Mouse (Mus musculus): ENCODE data around the gene Glyatl3.

DNA sequence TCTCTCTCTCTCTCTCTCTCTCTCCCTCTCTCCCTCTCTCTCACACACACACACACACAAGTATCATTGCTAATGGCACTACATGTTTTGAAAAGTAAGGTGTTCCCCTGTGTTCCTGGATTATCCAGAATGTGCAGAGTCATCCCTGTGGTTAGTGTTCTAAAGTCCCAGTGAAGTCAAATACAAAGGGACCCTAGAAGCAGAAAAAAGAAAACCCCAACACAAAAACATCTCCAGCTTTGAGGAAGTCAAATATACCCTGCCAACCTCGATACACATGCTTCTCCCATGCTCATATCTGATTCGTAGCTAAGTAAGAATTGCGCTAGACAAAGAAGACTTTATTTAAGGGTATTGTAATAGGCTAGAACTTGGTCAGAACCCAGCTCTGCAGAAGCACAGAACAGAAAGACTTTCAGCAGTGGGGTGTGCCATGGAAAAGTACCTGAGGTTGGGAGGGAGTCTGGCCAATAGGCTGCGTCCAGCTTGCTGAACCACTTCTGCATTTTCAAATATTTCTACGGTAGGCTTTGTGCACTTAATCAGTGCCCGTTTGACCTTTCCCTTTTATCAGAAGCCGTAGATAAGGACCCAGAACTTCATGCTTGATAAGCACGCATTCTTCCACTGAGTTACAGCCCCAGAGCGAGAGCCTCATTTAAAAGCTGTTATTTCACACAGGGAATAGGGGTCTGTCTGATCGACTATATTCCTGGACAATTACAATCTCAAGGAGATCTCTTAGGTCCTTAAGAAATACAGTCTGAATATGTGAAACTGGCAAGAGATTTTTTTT is 45.0 kb downstream of the Glyatl3 start:
- TF ChIP-seq CTCF (IDR thresholded peaks at IDR 0.05; ENCODE audit: low read depth) (no peak), EP300 (IDR thresholded peaks at IDR 0.05; ENCODE audit: low read depth) (no peak)

Data from heart, postnatal 0 days (tissue).